Mouse (Mus musculus) spleen, postnatal 10 days (tissue): ENCODE measurements around the gene Ccdc157.

Experiments
- DNase-seq, 2 experiments: peaks; one replicate each; pipeline ENCODE4 v3.0.0; 2021 to 2022; ENCODE audit warnings: low spot score in 2 of 2

Ccdc157 gene

DNA sequence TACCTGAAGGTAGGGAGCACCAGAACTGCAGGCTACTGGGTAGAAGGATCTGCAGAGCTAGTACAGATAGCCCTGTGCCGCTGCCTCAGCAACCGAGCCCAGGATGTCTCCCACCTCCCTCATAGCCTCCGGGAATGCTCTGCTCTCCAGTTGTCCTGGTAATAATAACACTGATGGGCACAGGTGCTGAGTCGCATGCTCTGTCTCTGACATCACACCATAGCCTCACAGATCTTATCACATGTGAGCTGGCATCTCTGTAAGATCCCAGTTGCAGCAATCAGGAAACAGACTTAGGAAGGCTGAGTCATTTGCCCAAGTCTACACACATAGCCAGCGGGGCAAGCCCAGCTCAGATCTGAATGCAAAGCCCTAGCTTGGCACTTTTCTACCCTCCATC lies 58.2 kb downstream of the Ccdc157 start:
- no peak for DNase-seq

DNA sequence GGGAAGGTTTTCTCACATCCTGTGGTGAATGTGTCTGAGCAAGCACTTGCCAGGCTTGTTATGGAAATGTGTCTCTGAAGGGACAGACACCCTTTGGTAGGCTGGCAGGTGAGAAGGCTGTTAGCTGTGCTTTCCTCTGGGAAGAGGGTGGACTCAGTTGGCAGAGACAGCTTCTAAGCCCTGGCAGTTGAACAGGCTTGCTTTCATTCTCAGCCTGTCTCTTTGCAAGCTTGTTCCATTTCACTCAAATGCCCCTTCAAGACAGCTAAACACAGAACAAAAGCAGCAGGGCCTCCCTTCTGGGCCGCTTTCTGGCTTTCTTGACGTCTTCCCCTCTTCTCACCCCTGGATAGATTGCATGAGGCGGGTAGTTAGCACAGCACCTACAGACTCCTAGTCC lies 60.6 kb downstream of the Ccdc157 start:
- DNase-seq, result no peak

DNA sequence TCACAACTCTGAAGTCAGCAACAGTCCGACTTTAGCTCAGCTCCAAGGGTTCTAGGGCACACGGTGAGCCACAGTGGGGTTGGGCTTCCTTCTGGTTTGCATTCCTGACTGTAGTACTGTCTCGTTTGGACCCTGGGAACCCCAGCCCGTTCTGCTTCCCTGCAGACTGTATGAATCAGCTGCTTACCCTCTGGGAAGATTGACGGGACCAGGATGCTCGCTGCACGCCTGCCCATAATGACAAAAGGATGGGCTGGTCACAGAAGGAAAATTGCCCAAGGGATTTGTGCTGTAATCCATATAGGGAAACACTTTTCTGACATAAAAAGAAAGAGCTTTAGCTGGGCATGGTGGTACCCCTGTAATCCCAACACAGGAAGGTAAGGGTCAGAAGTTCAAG lies 61.3 kb downstream of the Ccdc157 start:
- DNase-seq, result no peak

DNA sequence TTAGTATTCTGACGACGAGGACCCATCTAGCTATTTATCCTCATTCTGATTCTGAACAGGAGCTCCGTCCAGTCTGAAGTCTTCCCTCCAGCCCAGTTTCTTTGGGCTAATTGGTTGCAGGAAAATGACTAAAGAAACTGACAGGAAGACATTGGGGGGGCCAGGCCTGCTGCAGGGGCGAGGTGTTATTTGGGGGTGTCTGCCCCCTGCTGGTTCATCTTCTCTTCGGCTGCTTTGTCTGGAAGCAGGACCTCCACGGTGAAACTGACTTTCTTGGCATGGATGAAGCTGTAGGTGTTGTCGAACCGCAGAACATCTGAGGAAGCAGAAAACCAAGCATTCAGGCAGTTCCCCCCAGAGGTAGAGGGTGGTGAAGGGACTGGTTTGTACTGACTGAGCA lies 62.0 kb downstream of the Ccdc157 start:
- no peak for DNase-seq

DNA sequence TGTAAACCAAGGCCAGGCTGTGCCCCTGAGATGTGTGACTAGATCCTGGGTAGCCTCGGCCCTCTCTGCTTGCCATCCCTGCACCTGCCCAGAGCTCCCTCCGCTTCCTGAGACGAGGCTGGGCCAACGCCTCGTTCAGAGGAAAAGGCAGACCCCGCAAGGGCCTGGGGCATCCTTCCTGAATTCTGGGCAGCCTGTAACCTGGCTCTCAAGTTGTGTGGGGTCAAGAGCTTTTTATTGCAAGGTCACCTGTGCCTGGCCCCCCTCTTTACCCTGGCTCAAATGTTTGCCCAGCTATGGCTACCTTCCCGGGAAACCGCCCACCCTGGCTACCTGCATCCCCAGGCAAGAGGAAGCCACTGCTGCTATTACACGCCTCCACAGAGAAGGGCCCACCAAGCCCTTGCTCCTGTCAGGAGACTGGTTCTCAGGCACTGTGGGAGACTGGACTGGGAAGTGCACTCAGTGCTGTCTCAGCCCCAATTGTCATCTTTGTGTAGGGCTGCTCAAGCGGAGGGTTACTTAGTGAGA lies 62.9 kb downstream of the Ccdc157 start:
- DNase-seq, result peak in 1 of 2 experiments; percentile 43

DNA sequence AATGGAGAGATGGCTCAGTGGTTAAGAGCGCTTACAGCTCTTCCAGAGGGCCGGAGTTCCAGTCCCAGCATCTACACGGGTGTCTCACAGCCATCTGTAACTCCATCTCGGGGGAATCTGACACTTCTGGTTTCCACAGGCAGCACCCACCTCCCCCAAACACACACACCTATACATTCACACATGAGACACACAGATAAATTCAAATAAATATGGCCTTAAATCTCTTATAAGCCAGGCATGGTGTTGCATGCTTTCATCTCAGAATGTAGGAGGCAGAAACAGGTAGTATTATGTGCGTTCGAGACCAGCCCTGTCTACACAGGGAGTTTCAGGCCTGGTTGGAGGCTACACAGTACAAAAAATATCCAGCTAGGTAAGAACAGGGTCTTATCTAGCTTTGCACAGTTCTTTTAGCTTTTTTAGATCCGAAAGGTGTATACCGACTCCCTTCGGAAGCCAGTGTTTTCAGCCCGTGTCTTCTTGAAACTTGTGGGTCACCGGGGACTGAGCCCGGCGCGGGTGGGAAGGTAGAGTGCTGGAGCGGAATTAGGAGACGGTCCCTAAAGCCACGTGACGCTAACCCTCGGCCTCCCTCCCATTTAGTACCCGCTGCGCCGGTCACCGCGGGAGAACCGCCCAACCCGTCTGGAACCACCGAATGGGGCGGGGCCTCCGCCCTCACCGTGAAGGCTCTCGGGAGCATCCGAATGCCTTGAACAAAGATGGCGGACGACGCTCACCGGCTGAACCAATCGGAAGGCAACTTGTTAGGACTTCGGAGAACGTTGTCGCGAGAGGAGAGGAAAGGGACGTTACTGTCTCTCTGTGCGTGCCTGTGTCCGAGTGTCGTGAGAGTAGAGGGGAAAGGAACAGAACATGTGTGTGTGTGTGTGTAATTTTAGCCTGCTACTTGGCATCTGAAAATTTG lies 63.8 kb downstream of the Ccdc157 start:
- peak; percentile 92 to 98 for DNase-seq

DNA sequence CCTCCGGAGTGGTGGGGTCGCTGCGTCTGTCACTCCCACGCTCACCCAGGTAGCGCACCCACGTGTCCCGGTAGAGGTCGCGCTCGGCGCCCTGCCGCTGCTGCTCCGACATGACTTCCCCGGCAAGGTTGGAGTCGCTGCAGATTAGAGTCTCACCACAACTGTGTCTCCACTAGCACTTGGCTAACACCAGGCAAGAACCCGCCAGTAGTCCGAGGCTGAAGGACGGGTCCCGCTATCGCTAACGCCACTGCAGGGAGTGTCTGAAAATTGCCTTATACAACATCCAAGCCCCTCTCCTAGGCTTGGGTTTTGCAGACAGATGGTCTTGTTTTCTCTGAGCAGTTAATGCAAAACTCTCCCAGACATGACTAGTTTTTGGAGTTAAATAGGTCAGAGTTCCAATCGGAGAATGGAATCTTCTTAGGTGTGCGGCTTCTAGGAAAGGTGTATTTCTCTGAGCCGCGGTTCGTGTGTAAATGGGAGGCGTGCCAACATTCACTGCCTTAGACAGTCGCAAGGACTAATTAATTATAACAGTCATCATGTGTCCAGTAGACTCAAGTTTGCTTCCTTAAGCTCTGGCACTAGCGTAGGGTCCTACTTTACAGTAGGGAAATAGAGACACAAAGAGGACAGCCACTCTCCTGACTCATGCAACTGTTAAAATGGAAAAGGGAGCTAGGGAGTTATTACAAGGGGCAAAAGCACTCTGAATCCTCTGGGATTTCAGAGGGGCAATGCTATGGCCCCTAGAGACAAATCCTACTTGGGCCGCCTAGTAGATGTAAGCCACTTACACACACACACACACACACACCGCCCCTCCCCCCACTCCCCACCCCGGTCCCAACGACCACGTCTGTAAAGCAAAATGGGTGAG lies 64.7 kb downstream of the Ccdc157 start, which contains the start of gene Mtfp1:
Gene Mtfp1, minus strand, starts transcription at position 275 of the 883 bp plus-strand sequence.
- DNase-seq, result peak; percentile 66 to 73

DNA sequence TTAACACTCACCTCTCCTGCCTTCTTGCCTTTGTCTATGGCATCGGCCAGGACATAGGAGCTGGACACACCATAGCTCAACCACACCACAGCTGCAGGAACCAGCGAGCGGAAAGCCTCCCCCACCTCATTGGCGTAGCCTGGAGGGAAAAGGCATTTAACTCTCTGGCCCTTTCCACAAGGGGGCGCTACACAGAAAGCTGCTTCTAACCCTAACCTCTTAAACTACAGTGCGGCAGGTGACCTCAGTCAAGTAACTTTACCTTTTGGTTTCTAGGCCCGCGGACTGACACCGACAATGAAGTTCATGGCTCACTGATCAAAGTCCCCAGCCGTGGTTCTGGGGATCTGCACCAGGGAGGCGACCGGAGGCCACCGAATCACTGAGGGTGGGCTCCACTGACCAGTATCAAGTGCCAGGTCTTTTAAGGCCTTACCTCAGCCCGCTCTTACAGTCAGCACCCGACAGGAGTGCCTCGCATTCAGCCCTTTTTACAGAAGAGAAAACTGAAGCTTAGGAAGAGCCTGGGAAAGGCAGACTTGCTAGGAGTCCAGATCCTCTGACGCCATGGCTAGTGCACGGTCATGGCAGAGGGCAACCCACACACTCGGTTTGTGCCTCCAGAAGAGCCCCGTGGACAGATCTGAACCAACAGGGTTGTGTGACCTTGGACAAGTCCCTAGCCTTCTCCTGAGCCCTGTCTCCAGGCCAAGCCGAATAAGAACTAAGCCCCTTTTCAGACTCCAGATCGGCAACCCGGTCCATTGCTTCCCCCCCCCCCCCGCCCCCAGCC lies 65.5 kb downstream of the Ccdc157 start:
- DNase-seq, result peak; percentile 80 to 90

DNA sequence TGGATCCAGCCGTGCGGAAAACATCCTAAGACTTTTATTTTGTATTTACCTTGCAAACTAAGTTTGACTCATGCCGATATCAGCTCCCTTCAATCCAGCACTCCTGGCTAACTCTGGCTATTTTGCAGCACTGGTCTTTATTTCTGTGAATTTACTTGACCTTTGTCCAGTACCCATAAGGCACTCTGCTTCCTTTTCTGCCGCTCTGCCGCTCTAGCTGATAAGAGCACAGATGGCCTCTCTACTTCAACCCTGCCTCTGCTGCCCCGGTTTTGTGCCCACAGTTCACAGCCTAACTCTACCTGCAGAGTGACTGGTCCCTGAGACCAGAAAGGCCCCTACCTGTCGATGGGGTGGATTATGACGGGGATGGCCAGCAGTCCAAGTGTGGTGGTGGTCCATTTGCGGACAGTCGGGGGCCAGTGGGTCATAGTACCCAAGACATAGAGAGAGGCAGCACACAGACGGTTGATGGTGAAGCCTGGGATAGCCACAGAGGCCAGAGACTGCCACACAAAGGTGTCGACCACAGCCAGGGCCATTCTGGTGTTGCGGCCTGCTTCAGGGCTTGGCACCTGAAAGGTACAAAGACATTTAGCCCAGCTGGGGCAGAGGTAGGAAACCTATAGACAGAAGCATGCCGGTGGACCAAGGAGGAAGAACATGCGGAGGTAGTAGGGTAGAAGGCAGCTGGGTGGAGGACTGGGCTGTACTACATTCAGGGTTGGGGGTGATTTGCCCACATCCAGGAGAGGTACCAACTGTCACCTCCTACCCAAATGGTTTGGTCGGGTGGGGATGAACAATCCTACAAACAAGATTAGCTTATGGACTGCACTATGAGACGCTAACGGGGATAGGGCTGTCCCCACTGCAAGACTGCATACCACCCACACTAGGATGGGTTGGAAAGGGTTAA lies 66.4 kb downstream of the Ccdc157 start:
- no peak for DNase-seq
